Mouse (Mus musculus) erythroblast, adult 5-6 weeks (primary cell): ENCODE measurements around the gene Ndufaf1. TPM values are rescaled to one million over a fixed set of nuclear protein-coding genes. Genes with fewer than 3 reads are reported as not detected.
"Not testable (repeated sequence)": the region's sequence is repeated elsewhere in the genome, so short reads cannot be mapped to it uniquely, and the experiment has no call there.

Experiments used
- ATAC-seq: replicated peaks from 2 replicates; pipeline ENCODE4 v1.8.0; 2016; ENCODE audit warnings: moderate number of reproducible peaks, mild to moderate bottlenecking, moderate TSS enrichment, inconsistent platforms; ENCODE audit not compliant: poor library complexity, low FRiP score, severe bottlenecking
- total RNA-seq, 2 experiments: library from RNA; stranded (forward) in 1 of 2; stranded (reverse) in 1 of 2; fragments of 150-400 nt in 1 of 2; fragments of 200-764, 138-1000 nt in 1 of 2; gene quantifications; 2 replicates each; pipeline versions ENCODE4 v1.2.3 to v1.2.4; 2015 to 2017; ENCODE audit warnings: low replicate concordance in 2 of 2

Gene Ndufaf1
- total RNA-seq, 2 experiments from 2014 or later = 7.3 to 20.8 TPM

- ATAC-seq = not testable (repeated sequence)
Observed at GRCm38 (mm10) chr2:119619002-119619401, 43.6 kb downstream of the Ndufaf1 start.

GRCm38 (mm10) chr2:119618199-119618982, 44.2 kb downstream of the Ndufaf1 start, which contains the start of the genes Nusap1 and Oip5:
Nusap1 (plus strand) TSS chr2:119618298.
Oip5 (minus strand) TSS chr2:119618469.
- ATAC-seq = peak; percentile 94

- peak; percentile 58 for ATAC-seq
Observed at GRCm38 (mm10) chr2:119617841-119618198, 44.8 kb downstream of the Ndufaf1 start.

GRCm38 (mm10) chr2:119607023-119607422, 55.6 kb downstream of the Ndufaf1 start:
- ATAC-seq = peak; percentile 76

Other genes starting within 250 kb of the Ndufaf1 start
- gene Ino80, start 185.1 kb downstream of the Ndufaf1 start, total RNA-seq (2015; ENCODE audit: low replicate concordance) = 8.6 and 10.9 TPM in 2 replicates
- 6.6 and 7.6 TPM in 2 replicates for gene Ino80, start 185.1 kb downstream of the Ndufaf1 start, total RNA-seq (2017; ENCODE audit: low replicate concordance)
- gene Exd1, start 115.2 kb downstream of the Ndufaf1 start, total RNA-seq (2015; ENCODE audit: low replicate concordance) = not detected in 2 replicates
- not detected in 2 replicates for gene Exd1, start 115.2 kb downstream of the Ndufaf1 start, total RNA-seq (2017; ENCODE audit: low replicate concordance)
- gene Chp1, start 115.1 kb downstream of the Ndufaf1 start, total RNA-seq (2015; ENCODE audit: low replicate concordance) = 84.4 and 108 TPM in 2 replicates
- 111 and 170 TPM in 2 replicates for gene Chp1, start 115.1 kb downstream of the Ndufaf1 start, total RNA-seq (2017; ENCODE audit: low replicate concordance)
- gene Nusap1, start 44.5 kb downstream of the Ndufaf1 start, total RNA-seq (2015; ENCODE audit: low replicate concordance) = 111 and 117 TPM in 2 replicates
- 137 and 150 TPM in 2 replicates for gene Nusap1, start 44.5 kb downstream of the Ndufaf1 start, total RNA-seq (2017; ENCODE audit: low replicate concordance)
- gene Oip5, start 44.4 kb downstream of the Ndufaf1 start, total RNA-seq (2015; ENCODE audit: low replicate concordance) = 32.4 and 64.9 TPM in 2 replicates
- 62.0 and 66.3 TPM in 2 replicates for gene Oip5, start 44.4 kb downstream of the Ndufaf1 start, total RNA-seq (2017; ENCODE audit: low replicate concordance)
- 8.4 and 13.4 TPM in 2 replicates for gene Rtf1, start 12.2 kb upstream of the Ndufaf1 start, total RNA-seq (2015; ENCODE audit: low replicate concordance)
- 13.8 and 16.9 TPM in 2 replicates for gene Rtf1, start 12.2 kb upstream of the Ndufaf1 start, total RNA-seq (2017; ENCODE audit: low replicate concordance)
- not detected in 2 replicates for gene Itpka, start 79.5 kb upstream of the Ndufaf1 start, total RNA-seq (2015; ENCODE audit: low replicate concordance)
- gene Itpka, start 79.5 kb upstream of the Ndufaf1 start, total RNA-seq (2017; ENCODE audit: low replicate concordance) = not detected in 2 replicates
- not detected in 2 replicates for gene Ltk, start 97.6 kb upstream of the Ndufaf1 start, total RNA-seq (2015; ENCODE audit: low replicate concordance)
- gene Ltk, start 97.6 kb upstream of the Ndufaf1 start, total RNA-seq (2017; ENCODE audit: low replicate concordance) = not detected in 2 replicates
- gene Rpap1, start 124.7 kb upstream of the Ndufaf1 start, total RNA-seq (2015; ENCODE audit: low replicate concordance) = 1.3 and 2.7 TPM in 2 replicates
- gene Rpap1, start 124.7 kb upstream of the Ndufaf1 start, total RNA-seq (2017; ENCODE audit: low replicate concordance) = 0.51 and 0.84 TPM in 2 replicates
- not detected in 2 replicates for gene Tyro3, start 134.9 kb upstream of the Ndufaf1 start, total RNA-seq (2015; ENCODE audit: low replicate concordance)
- gene Tyro3, start 134.9 kb upstream of the Ndufaf1 start, total RNA-seq (2017; ENCODE audit: low replicate concordance) = not detected in 2 replicates
- gene Mga, start 234.4 kb upstream of the Ndufaf1 start, total RNA-seq (2015; ENCODE audit: low replicate concordance) = 11.1 and 23.2 TPM in 2 replicates
- gene Mga, start 234.4 kb upstream of the Ndufaf1 start, total RNA-seq (2017; ENCODE audit: low replicate concordance) = 10.3 and 20.8 TPM in 2 replicates